In genomic region chr4:86871988-86872387, GRCm38 (mm10) we compare ENCODE assay signal across 22 mouse cellular contexts.
"Had no signal": no experiment of that assay in that cellular context is flagged by ENCODE, and none has a peak within 500 bp of the region (broad histone marks: within the 10 kb centered on the region; RNA-seq: fewer than 3 reads in every experiment).

No protein-coding gene starts in this region.

- DNase-seq: gastrocnemius, postnatal 14 days; gastrocnemius, postnatal 36 days; heart, postnatal 10 days; kidney, adult 11 months; kidney, adult 2 months; kidney, adult 9 months; kidney, postnatal 14 days; kidney, postnatal 36 days; layer of hippocampus, adult 9-11 months; layer of hippocampus, postnatal 36 days; left cerebral cortex, postnatal 4 days had no signal

- H3K4me3 ChIP-seq: heart, embryonic 10.5 days; heart, embryonic 12.5 days; hindbrain, embryonic 13.5 days; hindbrain, embryonic 15.5 days; kidney, embryonic 15.5 days; limb, embryonic 13.5 days; limb, embryonic 15.5 days; liver, embryonic 12.5 days had no signal

- H3K27ac ChIP-seq: heart, embryonic 10.5 days; hindbrain, embryonic 13.5 days; hindbrain, embryonic 15.5 days; hindbrain, postnatal 0 days; kidney, embryonic 15.5 days; kidney, postnatal 0 days; limb, embryonic 13.5 days; limb, embryonic 15.5 days; liver, embryonic 12.5 days; liver, embryonic 14.5 days had no signal
